Mouse (Mus musculus) neural tube, embryonic 11.5 days (tissue): ENCODE measurements around the gene Pdlim4. TPM values are rescaled to one million over a fixed set of nuclear protein-coding genes. Genes with fewer than 3 reads are reported as not detected.

Source experiments
- ATAC-seq: fragments of 200-750 bp; cut with Nextera tagmentation; 2 replicates; pipeline ENCODE4 v1.8.0; 2017; ENCODE audit warnings: moderate number of reproducible peaks, mild to moderate bottlenecking, moderate TSS enrichment, moderate library complexity; ENCODE audit not compliant: insufficient read depth, low FRiP score, low TSS enrichment
- DNase-seq: peaks from one replicate; pipeline ENCODE4 v3.0.0-alpha.2; 2015; ENCODE audit warnings: low spot score
- H3K27ac ChIP-seq: fragments of 300-500 bp; sonication (generic); 2 replicates; pipeline ENCODE4 v1.5.1; 2014; ENCODE audit warnings: low read depth, mild to moderate bottlenecking, low read length
- H3K27me3 ChIP-seq: fragments of 300-500 bp; sonication (generic); 2 replicates; pipeline ENCODE4 v1.6.1; 2014; ENCODE audit warnings: mild to moderate bottlenecking, low read length, mixed read lengths; ENCODE audit not compliant: control insufficient read depth, insufficient read depth
- H3K36me3 ChIP-seq: fragments of 300-500 bp; sonication (generic); 2 replicates; pipeline ENCODE4 v1.6.1; 2014; ENCODE audit warnings: mild to moderate bottlenecking, low read length, moderate library complexity, mixed read lengths; ENCODE audit not compliant: control insufficient read depth, insufficient read depth
- H3K4me1 ChIP-seq: fragments of 300-500 bp; sonication (generic); 2 replicates; pipeline ENCODE4 v1.6.1; 2014; ENCODE audit warnings: low read length, mixed read lengths; ENCODE audit not compliant: control insufficient read depth, insufficient read depth
- H3K4me2 ChIP-seq: fragments of 300-500 bp; sonication (generic); 2 replicates; pipeline ENCODE4 v1.6.1; 2014; ENCODE audit warnings: low read depth, mild to moderate bottlenecking, moderate library complexity
- H3K4me3 ChIP-seq: fragments of 300-500 bp; sonication (generic); 2 replicates; pipeline ENCODE4 v1.5.1; 2014; ENCODE audit warnings: low read depth, low read length
- H3K9ac ChIP-seq: fragments of 300-500 bp; sonication (generic); 2 replicates; pipeline ENCODE4 v1.6.1; 2014; ENCODE audit warnings: mild to moderate bottlenecking, low read length
- H3K9me3 ChIP-seq: fragments of 300-500 bp; sonication (generic); 2 replicates; pipeline ENCODE4 v1.6.1; 2016; ENCODE audit warnings: low read length; ENCODE audit not compliant: control insufficient read depth
- WGBS: fragments of 180-500 bp; shearing (Covaris S2); extraction: QIAGEN DNeasy Blood & Tissue Kit; methylation state at CpG from one replicate; pipeline ENCODE4 v1.1.7; 2014; 5-methylcytosine and 5-hydroxymethylcytosine counted together
- polyA plus RNA-seq: library from polyadenylated mRNA; unstranded; fragments of >200 nt; fragmentation: Nextera tagmentation; extraction: Ambion mirVana; gene quantifications from 2 replicates; pipeline ENCODE4 v1.2.1, GENCODE M21; 2014

Pdlim4 gene
- polyA plus RNA-seq, 1 experiment from 2014 or later, result 59.7 TPM

GRCm38 (mm10) chr11:54027131-54028043 lies 41.4 kb downstream of the Pdlim4 start:
- Histone ChIP-seq H3K9ac (peak overlapping the region; percentile 69), H3K4me1 (no peaks in the 10 kb centered on the region), H3K27ac (no peak overlapping the region), H3K4me2 (peak overlapping the region; percentile 96), H3K9me3 (no peaks in the 10 kb centered on the region), H3K4me3 (peak overlapping the region; percentile 48), H3K36me3 (no peaks in the 10 kb centered on the region), H3K27me3 (peaks cover 15% of the 10 kb centered on the region; the same call in 1 of the 2 replicates)
- no peak for ATAC-seq
- no peak for DNase-seq
- WGBS, result 18% methylated on average over 31 of the region's 31 CpGs

GRCm38 (mm10) chr11:54026491-54027041 lies 42.2 kb downstream of the Pdlim4 start:
- no peaks in the 10 kb centered on the region for H3K36me3 ChIP-seq
- H3K9ac ChIP-seq, result no peak overlapping the region
- H3K9me3 ChIP-seq, result no peaks in the 10 kb centered on the region
- H3K4me2 ChIP-seq, result no peak overlapping the region
- no peak for DNase-seq
- ATAC-seq, result no peak
- H3K4me1 ChIP-seq, result no peaks in the 10 kb centered on the region
- H3K4me3 ChIP-seq, result no peak overlapping the region
- H3K27ac ChIP-seq, result no peak overlapping the region
- WGBS, result 85% methylated on average over 1 of the region's 1 CpGs
- peaks cover 15% of the 10 kb centered on the region; the same call in 1 of the 2 replicates for H3K27me3 ChIP-seq

GRCm38 (mm10) chr11:54021396-54022093 lies 47.3 kb downstream of the Pdlim4 start:
- H3K9ac ChIP-seq, result no peak overlapping the region
- DNase-seq (no peak), ATAC-seq (no peak)
- H3K4me2 ChIP-seq, result no peak overlapping the region
- no peak overlapping the region for H3K27ac ChIP-seq
- H3K4me1 ChIP-seq, result no peaks in the 10 kb centered on the region
- WGBS, result 84% methylated on average over 5 of the region's 5 CpGs
- H3K27me3 ChIP-seq, result 0 out of 2 replicates have a peak, but pooled peaks cover 3% of the 10 kb centered on the region
- H3K36me3 ChIP-seq, result no peaks in the 10 kb centered on the region
- no peak overlapping the region for H3K4me3 ChIP-seq
- no peaks in the 10 kb centered on the region for H3K9me3 ChIP-seq

- 82% methylated on average over 3 of the region's 3 CpGs for WGBS
- ATAC-seq (no peak), DNase-seq (no peak)
- H3K27ac ChIP-seq, result no peak overlapping the region
- no peaks in the 10 kb centered on the region for H3K27me3 ChIP-seq
- no peak overlapping the region for H3K9ac ChIP-seq
- no peaks in the 10 kb centered on the region for H3K9me3 ChIP-seq
- H3K4me2 ChIP-seq, result no peak overlapping the region
- H3K4me3 ChIP-seq, result no peak overlapping the region
- H3K4me1 ChIP-seq, result no peaks in the 10 kb centered on the region
- H3K36me3 ChIP-seq, result no peaks in the 10 kb centered on the region
Measured at GRCm38 (mm10) chr11:54018893-54019732, 49.7 kb downstream of the Pdlim4 start.

- 80% methylated on average over 4 of the region's 4 CpGs for WGBS
Measured at GRCm38 (mm10) chr11:54017596-54017995, 51.2 kb downstream of the Pdlim4 start.

GRCm38 (mm10) chr11:54016051-54016450 lies 52.8 kb downstream of the Pdlim4 start:
- H3K27me3 ChIP-seq, result no peaks in the 10 kb centered on the region
- no peak overlapping the region for H3K4me2 ChIP-seq
- no peaks in the 10 kb centered on the region for H3K9me3 ChIP-seq
- no peak overlapping the region for H3K9ac ChIP-seq
- H3K4me3 ChIP-seq, result no peak overlapping the region
- ATAC-seq (no peak), DNase-seq (no peak)
- H3K36me3 ChIP-seq, result no peaks in the 10 kb centered on the region
- no peaks in the 10 kb centered on the region for H3K4me1 ChIP-seq
- 61% methylated on average over 8 of the region's 8 CpGs for WGBS
- H3K27ac ChIP-seq, result no peak overlapping the region

More at GRCm38 (mm10) chr11:54017596-54017995, 51.2 kb downstream of the Pdlim4 start:
- DNase-seq, result no peak
- Histone ChIP-seq H3K4me2 (no peak overlapping the region), H3K4me3 (no peak overlapping the region), H3K9me3 (no peaks in the 10 kb centered on the region), H3K4me1 (no peaks in the 10 kb centered on the region), H3K36me3 (no peaks in the 10 kb centered on the region), H3K27me3 (no peaks in the 10 kb centered on the region), H3K9ac (no peak overlapping the region), H3K27ac (no peak overlapping the region)
- no peak for ATAC-seq

- WGBS, result 84% methylated on average over 5 of the region's 5 CpGs
- H3K27me3 ChIP-seq, result no peaks in the 10 kb centered on the region
Measured at GRCm38 (mm10) chr11:54012961-54013360, 55.9 kb downstream of the Pdlim4 start.

GRCm38 (mm10) chr11:54011255-54011654 lies 57.6 kb downstream of the Pdlim4 start:
- H3K9ac ChIP-seq, result no peak overlapping the region
- H3K4me3 ChIP-seq, result no peak overlapping the region
- H3K9me3 ChIP-seq, result no peaks in the 10 kb centered on the region
- H3K4me2 ChIP-seq, result no peak overlapping the region
- no peak for DNase-seq
- no peaks in the 10 kb centered on the region for H3K27me3 ChIP-seq
- no peaks in the 10 kb centered on the region for H3K36me3 ChIP-seq
- WGBS, result 80% methylated on average over 2 of the region's 2 CpGs
- H3K27ac ChIP-seq, result no peak overlapping the region
- H3K4me1 ChIP-seq, result no peaks in the 10 kb centered on the region
- no peak for ATAC-seq

More at GRCm38 (mm10) chr11:54012961-54013360, 55.9 kb downstream of the Pdlim4 start:
- Histone ChIP-seq H3K9me3 (no peaks in the 10 kb centered on the region), H3K27ac (no peak overlapping the region), H3K4me3 (no peak overlapping the region), H3K9ac (no peak overlapping the region), H3K4me2 (no peak overlapping the region), H3K36me3 (no peaks in the 10 kb centered on the region), H3K4me1 (no peaks in the 10 kb centered on the region)
- ATAC-seq, result no peak
- DNase-seq, result no peak
